Mouse (Mus musculus): ENCODE data around the gene Rnaset2b. TPM values are rescaled to one million over a fixed set of nuclear protein-coding genes. Genes with fewer than 3 reads are reported as not detected.
"Not testable (repeated sequence)": the region's sequence is repeated elsewhere in the genome, so short reads cannot be mapped to it uniquely, and the experiment has no call there.

The Rnaset2b gene
- polyA plus RNA-seq, 1 experiment from 2014 or later = 161 TPM

DNA sequence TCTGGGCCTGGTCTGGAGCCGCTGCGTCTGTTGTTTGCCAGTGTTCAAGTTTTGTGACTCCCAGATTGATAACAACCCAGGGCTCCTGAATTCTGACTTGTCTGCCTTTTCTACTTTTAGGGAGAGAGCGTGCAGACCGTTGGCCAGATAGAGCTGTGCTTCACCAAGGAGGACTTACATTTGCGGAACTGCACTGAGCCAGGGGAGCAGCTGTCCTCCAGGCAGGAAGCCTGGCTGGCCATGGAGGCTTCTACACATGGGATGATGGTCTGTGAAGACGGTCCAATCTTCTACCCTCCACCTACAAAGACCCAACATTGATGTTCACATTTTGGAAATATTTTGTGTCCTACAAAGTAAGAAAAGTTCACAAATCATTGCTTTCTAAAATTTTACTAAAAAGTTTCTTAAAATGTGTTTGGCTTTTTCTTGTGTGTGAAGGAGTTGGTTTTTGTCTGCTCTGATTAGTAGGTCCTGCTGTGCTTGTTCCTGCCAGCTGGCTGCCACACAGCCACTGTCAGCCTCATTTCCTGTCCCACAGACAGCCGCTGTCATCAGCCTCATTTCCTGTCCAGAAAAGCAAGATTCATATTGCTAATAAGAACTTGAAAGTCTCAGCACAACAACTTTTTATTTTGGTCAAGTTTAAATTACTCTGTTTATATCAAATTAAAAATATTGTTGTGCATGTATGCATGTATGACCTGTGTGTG is 27.5 kb downstream of the Rnaset2b start:
- H3K27me3 ChIP-seq (ENCODE audit: control insufficient read depth, insufficient read depth, low read length); H3K4me3 ChIP-seq (ENCODE audit: low read depth, low read length); ATAC-seq (ENCODE audit: insufficient number of reproducible peaks, low FRiP score, low TSS enrichment, low read depth); H3K4me2 ChIP-seq (ENCODE audit: low read depth, severe bottlenecking); DNase-seq (ENCODE audit: low spot score); H3K9me3 ChIP-seq (ENCODE audit: control insufficient read depth, low read length); H3K9ac ChIP-seq (ENCODE audit: low read length); H3K36me3 ChIP-seq (ENCODE audit: control insufficient read depth, insufficient read depth, low read length); H3K4me1 ChIP-seq (ENCODE audit: control insufficient read depth, insufficient read depth, low read length); H3K27ac ChIP-seq (replicated peaks; ENCODE audit: low read depth, low read length): not testable (repeated sequence)
- 43% methylated on average over 1 of the region's 7 CpGs for WGBS

- 69% methylated on average over 8 of the region's 12 CpGs for WGBS
- ATAC-seq (ENCODE audit: insufficient number of reproducible peaks, low FRiP score, low TSS enrichment, low read depth) = not testable (repeated sequence)
Observed at GRCm38 (mm10) chr17:7001790-7002585, 31.6 kb downstream of the Rnaset2b start.

DNA sequence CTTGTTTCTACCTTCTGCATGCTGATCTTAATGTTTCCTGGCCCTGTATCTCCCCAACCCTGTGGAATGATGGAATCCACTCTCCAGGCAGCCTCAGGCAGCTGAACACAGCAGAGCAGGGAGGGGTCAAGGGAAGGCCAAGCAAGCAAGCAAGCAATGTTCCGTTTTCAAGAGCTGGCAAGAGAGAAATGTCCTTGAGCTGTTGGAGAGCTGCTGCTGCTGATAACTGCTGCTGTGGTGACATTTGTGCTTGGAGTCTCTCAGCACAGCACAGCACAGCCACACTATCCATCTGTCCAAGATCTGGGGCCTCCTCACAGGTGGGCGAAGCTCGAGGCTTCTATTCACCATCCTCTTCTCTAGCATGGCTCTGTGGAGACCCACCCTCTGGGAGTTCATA is 33.0 kb downstream of the Rnaset2b start:
- not testable (repeated sequence) for DNase-seq (ENCODE audit: low spot score); H3K4me3 ChIP-seq (ENCODE audit: low read depth, low read length); H3K4me1 ChIP-seq (ENCODE audit: control insufficient read depth, insufficient read depth, low read length); H3K27me3 ChIP-seq (ENCODE audit: control insufficient read depth, insufficient read depth, low read length); H3K36me3 ChIP-seq (ENCODE audit: control insufficient read depth, insufficient read depth, low read length); H3K27ac ChIP-seq (replicated peaks; ENCODE audit: low read depth, low read length); ATAC-seq (ENCODE audit: insufficient number of reproducible peaks, low FRiP score, low TSS enrichment, low read depth); H3K4me2 ChIP-seq (ENCODE audit: low read depth, severe bottlenecking); H3K9ac ChIP-seq (ENCODE audit: low read length); H3K9me3 ChIP-seq (ENCODE audit: control insufficient read depth, low read length)
- WGBS = no CpG with 5 or more reads among the region's 3 CpGs

More at GRCm38 (mm10) chr17:7001790-7002585, 31.6 kb downstream of the Rnaset2b start:
- not testable (repeated sequence) for H3K4me1 ChIP-seq (ENCODE audit: control insufficient read depth, insufficient read depth, low read length); H3K4me2 ChIP-seq (ENCODE audit: low read depth, severe bottlenecking); H3K27me3 ChIP-seq (ENCODE audit: control insufficient read depth, insufficient read depth, low read length); DNase-seq (ENCODE audit: low spot score); H3K4me3 ChIP-seq (ENCODE audit: low read depth, low read length); H3K27ac ChIP-seq (replicated peaks; ENCODE audit: low read depth, low read length); H3K9ac ChIP-seq (ENCODE audit: low read length); H3K36me3 ChIP-seq (ENCODE audit: control insufficient read depth, insufficient read depth, low read length); H3K9me3 ChIP-seq (ENCODE audit: control insufficient read depth, low read length)

DNA sequence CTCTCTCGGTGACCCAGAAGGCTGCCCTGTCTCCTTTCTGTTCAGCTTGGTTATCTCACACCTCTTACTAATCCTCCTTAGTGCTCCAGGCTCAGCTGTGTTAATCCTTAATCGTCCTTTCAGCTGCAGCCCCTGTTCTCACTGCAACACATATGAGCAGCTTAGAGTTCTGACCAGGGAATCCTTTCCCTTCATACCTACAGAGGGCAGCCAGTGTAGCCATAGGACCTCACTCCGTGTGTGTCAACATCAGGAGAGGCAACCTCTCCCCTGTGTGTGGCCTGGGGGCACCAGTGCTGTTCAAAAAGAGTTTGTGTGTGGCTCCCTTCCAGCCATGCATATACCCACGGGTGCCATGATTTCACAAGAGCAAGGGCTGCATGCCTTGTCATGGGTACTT is 35.2 kb downstream of the Rnaset2b start:
- H3K27me3 ChIP-seq (ENCODE audit: control insufficient read depth, insufficient read depth, low read length); H3K4me1 ChIP-seq (ENCODE audit: control insufficient read depth, insufficient read depth, low read length); H3K9ac ChIP-seq (ENCODE audit: low read length); DNase-seq (ENCODE audit: low spot score); H3K27ac ChIP-seq (replicated peaks; ENCODE audit: low read depth, low read length); ATAC-seq (ENCODE audit: insufficient number of reproducible peaks, low FRiP score, low TSS enrichment, low read depth); H3K4me3 ChIP-seq (ENCODE audit: low read depth, low read length); H3K9me3 ChIP-seq (ENCODE audit: control insufficient read depth, low read length); H3K4me2 ChIP-seq (ENCODE audit: low read depth, severe bottlenecking); H3K36me3 ChIP-seq (ENCODE audit: control insufficient read depth, insufficient read depth, low read length): not testable (repeated sequence)
- 30% methylated on average over 3 of the region's 4 CpGs for WGBS

DNA sequence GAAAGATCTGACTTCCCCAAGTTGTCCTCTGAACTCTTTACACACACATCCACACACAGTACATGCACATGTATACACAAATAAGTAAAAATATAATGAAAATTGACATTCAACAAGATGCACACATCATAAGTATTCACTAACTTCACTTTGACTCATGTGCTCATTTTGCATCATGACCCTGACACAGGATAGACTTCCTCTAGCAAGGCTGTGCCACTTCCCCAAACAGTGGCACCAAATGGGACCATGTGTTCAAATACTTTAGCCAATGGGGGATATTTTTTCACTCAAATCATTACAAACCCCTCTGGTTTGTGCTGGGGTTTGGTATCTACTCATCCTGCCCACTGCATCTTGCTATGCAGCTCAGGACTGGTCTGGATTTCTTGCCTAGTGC is 38.5 kb downstream of the Rnaset2b start:
- H3K36me3 ChIP-seq (ENCODE audit: control insufficient read depth, insufficient read depth, low read length); H3K9me3 ChIP-seq (ENCODE audit: control insufficient read depth, low read length); H3K4me2 ChIP-seq (ENCODE audit: low read depth, severe bottlenecking); ATAC-seq (ENCODE audit: insufficient number of reproducible peaks, low FRiP score, low TSS enrichment, low read depth); H3K9ac ChIP-seq (ENCODE audit: low read length); H3K27ac ChIP-seq (replicated peaks; ENCODE audit: low read depth, low read length); DNase-seq (ENCODE audit: low spot score); H3K27me3 ChIP-seq (ENCODE audit: control insufficient read depth, insufficient read depth, low read length); H3K4me3 ChIP-seq (ENCODE audit: low read depth, low read length); H3K4me1 ChIP-seq (ENCODE audit: control insufficient read depth, insufficient read depth, low read length): not testable (repeated sequence)

- not testable (repeated sequence) for H3K4me2 ChIP-seq (ENCODE audit: low read depth, severe bottlenecking); DNase-seq (ENCODE audit: low spot score); H3K4me1 ChIP-seq (ENCODE audit: control insufficient read depth, insufficient read depth, low read length); H3K27ac ChIP-seq (replicated peaks; ENCODE audit: low read depth, low read length); H3K9me3 ChIP-seq (ENCODE audit: control insufficient read depth, low read length); H3K4me3 ChIP-seq (ENCODE audit: low read depth, low read length); H3K9ac ChIP-seq (ENCODE audit: low read length); H3K27me3 ChIP-seq (ENCODE audit: control insufficient read depth, insufficient read depth, low read length); H3K36me3 ChIP-seq (ENCODE audit: control insufficient read depth, insufficient read depth, low read length); ATAC-seq (ENCODE audit: insufficient number of reproducible peaks, low FRiP score, low TSS enrichment, low read depth)
- WGBS = no CpG with 5 or more reads among the region's 7 CpGs
Observed at GRCm38 (mm10) chr17:7009440-7009839, 39.0 kb downstream of the Rnaset2b start.

GRCm38 (mm10) chr17:7009901-7010300 is 39.5 kb downstream of the Rnaset2b start:
- H3K4me3 ChIP-seq (ENCODE audit: low read depth, low read length); H3K9me3 ChIP-seq (ENCODE audit: control insufficient read depth, low read length); H3K9ac ChIP-seq (ENCODE audit: low read length); H3K4me2 ChIP-seq (ENCODE audit: low read depth, severe bottlenecking); H3K4me1 ChIP-seq (ENCODE audit: control insufficient read depth, insufficient read depth, low read length); H3K36me3 ChIP-seq (ENCODE audit: control insufficient read depth, insufficient read depth, low read length); DNase-seq (ENCODE audit: low spot score); H3K27me3 ChIP-seq (ENCODE audit: control insufficient read depth, insufficient read depth, low read length); ATAC-seq (ENCODE audit: insufficient number of reproducible peaks, low FRiP score, low TSS enrichment, low read depth); H3K27ac ChIP-seq (replicated peaks; ENCODE audit: low read depth, low read length): not testable (repeated sequence)
- 76% methylated on average over 4 of the region's 9 CpGs for WGBS

GRCm38 (mm10) chr17:7014190-7014589 is 43.8 kb downstream of the Rnaset2b start:
- WGBS = no CpG with 5 or more reads among the region's 1 CpGs
- not testable (repeated sequence) for H3K9ac ChIP-seq (ENCODE audit: low read length); H3K9me3 ChIP-seq (ENCODE audit: control insufficient read depth, low read length); H3K4me2 ChIP-seq (ENCODE audit: low read depth, severe bottlenecking); H3K36me3 ChIP-seq (ENCODE audit: control insufficient read depth, insufficient read depth, low read length); ATAC-seq (ENCODE audit: insufficient number of reproducible peaks, low FRiP score, low TSS enrichment, low read depth); H3K27ac ChIP-seq (replicated peaks; ENCODE audit: low read depth, low read length); H3K4me1 ChIP-seq (ENCODE audit: control insufficient read depth, insufficient read depth, low read length); H3K4me3 ChIP-seq (ENCODE audit: low read depth, low read length); H3K27me3 ChIP-seq (ENCODE audit: control insufficient read depth, insufficient read depth, low read length); DNase-seq (ENCODE audit: low spot score)
